Mouse (Mus musculus): ENCODE results near the gene Fstl1. TPM values are rescaled to one million over a fixed set of nuclear protein-coding genes. Genes with fewer than 3 reads are reported as not detected.

Fstl1 gene
- total and polyA plus RNA-seq, 3 experiments: 0.34 to 0.87 (median 0.59) TPM

- H3K36me3 ChIP-seq (replicated peaks in 1 of 2; ENCODE audit: control insufficient read depth in 1 of 2, insufficient read depth in 1 of 2, low read length in 1 of 2): peaks cover 50 to 82% of the 10 kb centered on the region in 2 experiments
- no peaks in the 10 kb centered on the region for H3K27me3 ChIP-seq (replicated peaks)
- in situ Hi-C loops (cut with MboI; ENCODE audit: low pct_ligation_motif_present, low pct_unique_long_range_greater_than_20kb, low sequenced_read_pairs) (no loop called here), dilution Hi-C loops (cut with MboI; ENCODE audit: extremely low pct_ligation_motif_present, extremely low pct_unique_long_range_greater_than_20kb, low sequenced_read_pairs) (no loop called here)
- H3K9me3 ChIP-seq (replicated peaks; ENCODE audit: low read length): no peaks in the 10 kb centered on the region
- TF ChIP-seq TBP (conservative IDR thresholded peaks at IDR 0.05; ENCODE audit: low read depth, low read length) (no peak), RAD21 (IDR thresholded peaks at IDR 0.05; ENCODE audit: low read depth, low read length) (no peak), RCOR1 (conservative IDR thresholded peaks at IDR 0.05; ENCODE audit: low read depth, low read length) (no peak), GABPA (IDR thresholded peaks at IDR 0.05; ENCODE audit: insufficient replicate concordance, low read depth, low read length) (no peak), CTCF (conservative IDR thresholded peaks at IDR 0.05 in 1 of 2, IDR thresholded peaks at IDR 0.05 in 1 of 2; ENCODE audit: low read depth in 2 of 2, low read length in 2 of 2) (no peak), POLR2A (IDR thresholded peaks at IDR 0.05; ENCODE audit: low read depth, low read length) (no peak), PAX5 (IDR thresholded peaks at IDR 0.05; ENCODE audit: low read length) (no peak), ETS1 (conservative IDR thresholded peaks at IDR 0.05; ENCODE audit: low read depth, low read length) (no peak), IRF4 (IDR thresholded peaks at IDR 0.05; ENCODE audit: low read depth, low read length) (no peak), SIN3A (IDR thresholded peaks at IDR 0.05; ENCODE audit: low read length) (no peak), NELFE (IDR thresholded peaks at IDR 0.05; ENCODE audit: low read depth, low read length) (no peak), ZC3H11A (IDR thresholded peaks at IDR 0.05; ENCODE audit: low read depth, low read length) (no peak), USF2 (conservative IDR thresholded peaks at IDR 0.05; ENCODE audit: low read depth, low read length) (no peak), ZNF384 (IDR thresholded peaks at IDR 0.05; ENCODE audit: low read depth, low read length) (no peak)
- DNase-seq (ENCODE audit: extremely low read depth): no peak
- H3K4me3 ChIP-seq (replicated peaks in 1 of 3; ENCODE audit: low read depth in 2 of 3, low read length in 2 of 3, poor library complexity in 1 of 3): no peak overlapping the region
- H3K79me2 ChIP-seq (replicated peaks; ENCODE audit: control insufficient read depth, extremely low read depth, insufficient read depth, poor library complexity, severe bottlenecking): peaks cover 9% of the 10 kb centered on the region
- H3K4me2 ChIP-seq (ENCODE audit: insufficient read depth, low read depth, poor library complexity, severe bottlenecking): no peak overlapping the region
- H3K27ac ChIP-seq (ENCODE audit: insufficient read depth, low read depth): no peak overlapping the region
- peaks cover 0 to 8% of the 10 kb centered on the region in 2 experiments; a peak in 1 of 4 replicates for H3K4me1 ChIP-seq (ENCODE audit: control insufficient read depth in 1 of 2, insufficient read depth in 2 of 2)
- no peak overlapping the region for H3K9ac ChIP-seq (ENCODE audit: insufficient read depth, low read depth)
Measured at GRCm38 (mm10) chr16:37881168-37881567, 104.5 kb downstream of the Fstl1 start.

Other genes with a start within 250 kb of the Fstl1 start
- 29.5 and 39.5 TPM in 2 replicates for gene Gtf2e1, start 237.1 kb upstream of the Fstl1 start, total RNA-seq (2012; rRNA removed)
- gene Gtf2e1, start 237.1 kb upstream of the Fstl1 start, total RNA-seq (2014; rRNA removed): 72.7 and 77.9 TPM in 2 replicates
- 52.2 and 56.0 TPM in 2 replicates for gene Gtf2e1, start 237.1 kb upstream of the Fstl1 start, polyA plus RNA-seq (2012; ENCODE audit: insufficient read length, low read depth)
- gene Rabl3, start 237.0 kb upstream of the Fstl1 start, total RNA-seq (2012; rRNA removed): 12.3 and 14.4 TPM in 2 replicates
- gene Rabl3, start 237.0 kb upstream of the Fstl1 start, total RNA-seq (2014; rRNA removed): 19.0 and 19.8 TPM in 2 replicates
- 34.9 and 36.8 TPM in 2 replicates for gene Rabl3, start 237.0 kb upstream of the Fstl1 start, polyA plus RNA-seq (2012; ENCODE audit: insufficient read length, low read depth)
- gene Hgd, start 196.7 kb upstream of the Fstl1 start, total RNA-seq (2012; rRNA removed): not detected in 2 replicates
- not detected in 2 replicates for gene Hgd, start 196.7 kb upstream of the Fstl1 start, total RNA-seq (2014; rRNA removed)
- not detected in 2 replicates for gene Hgd, start 196.7 kb upstream of the Fstl1 start, polyA plus RNA-seq (2012; ENCODE audit: insufficient read length, low read depth)
- gene Ndufb4, start 122.4 kb upstream of the Fstl1 start, total RNA-seq (2012; rRNA removed): 70.7 and 72.3 TPM in 2 replicates
- gene Ndufb4, start 122.4 kb upstream of the Fstl1 start, total RNA-seq (2014; rRNA removed): 97.4 and 102 TPM in 2 replicates
- 51.8 and 54.2 TPM in 2 replicates for gene Ndufb4, start 122.4 kb upstream of the Fstl1 start, polyA plus RNA-seq (2012; ENCODE audit: insufficient read length, low read depth)
- gene Gm36028, start 84.3 kb downstream of the Fstl1 start, total RNA-seq (2012; rRNA removed): 0.17 TPM in 1 of 2 replicates, not detected in the other
- 0.51 TPM in 1 of 2 replicates, not detected in the other for gene Gm36028, start 84.3 kb downstream of the Fstl1 start, total RNA-seq (2014; rRNA removed)
- gene Gm36028, start 84.3 kb downstream of the Fstl1 start, polyA plus RNA-seq (2012; ENCODE audit: insufficient read length, low read depth): 0.22 TPM in 1 of 2 replicates, not detected in the other
- gene Lrrc58, start 91.5 kb downstream of the Fstl1 start, total RNA-seq (2012; rRNA removed): 28.4 and 31.3 TPM in 2 replicates
- gene Lrrc58, start 91.5 kb downstream of the Fstl1 start, total RNA-seq (2014; rRNA removed): 29.0 and 30.8 TPM in 2 replicates
- gene Lrrc58, start 91.5 kb downstream of the Fstl1 start, polyA plus RNA-seq (2012; ENCODE audit: insufficient read length, low read depth): 15.9 and 17.4 TPM in 2 replicates
- 0.04 and 0.08 TPM in 2 replicates for gene Gpr156, start 139.6 kb downstream of the Fstl1 start, total RNA-seq (2012; rRNA removed)
- gene Gpr156, start 139.6 kb downstream of the Fstl1 start, total RNA-seq (2014; rRNA removed): 0.11 TPM in 1 of 2 replicates, not detected in the other
- 0.05 and 0.09 TPM in 2 replicates for gene Gpr156, start 139.6 kb downstream of the Fstl1 start, polyA plus RNA-seq (2012; ENCODE audit: insufficient read length, low read depth)